Mouse (Mus musculus): Measurements from ENCODE around the gene Dhx57. TPM values are rescaled to one million over a fixed set of nuclear protein-coding genes. Genes with fewer than 3 reads are reported as not detected.
A peak's percentile ranks its signal among the peaks of the same experiment; 100 is the strongest.
"Not testable (repeated sequence)": the region's sequence is repeated elsewhere in the genome, so short reads cannot be mapped to it uniquely, and the experiment has no call there.

Dhx57 gene
- 1 to 10 TPM; 7.0 to 8.6 TPM for polyA plus RNA-seq (2017; shearing (Covaris generic))

- peak; percentile 93 for ATAC-seq
These were observed at the start of gene Dhx57, which contains the start of gene Morn2 for GRCm38 (mm10) chr17:80290074-80290657. Gene Dhx57, minus strand, starts transcription at chr17:80290476. Gene Morn2, plus strand, starts transcription at chr17:80290203.

- peak; percentile 66 for ATAC-seq
These were observed 42.1 kb upstream of the Dhx57 start for GRCm38 (mm10) chr17:80332386-80332785.

- no peak for ATAC-seq
These were observed 36.2 kb upstream of the Dhx57 start for GRCm38 (mm10) chr17:80326431-80326830.

- no peak for ATAC-seq
These were observed 35.2 kb upstream of the Dhx57 start for GRCm38 (mm10) chr17:80325456-80325855.

- no peak for ATAC-seq
These were observed 34.2 kb upstream of the Dhx57 start for GRCm38 (mm10) chr17:80324521-80324920.

GRCm38 (mm10) chr17:80323658-80324057 lies 33.4 kb upstream of the Dhx57 start:
- ATAC-seq: peak; percentile 97

- ATAC-seq: peak; percentile 29
These were observed 32.7 kb upstream of the Dhx57 start for GRCm38 (mm10) chr17:80323015-80323414.

- ATAC-seq: no peak
These were observed 32.0 kb upstream of the Dhx57 start for GRCm38 (mm10) chr17:80322228-80322627.

GRCm38 (mm10) chr17:80312405-80312804 lies 22.1 kb upstream of the Dhx57 start:
- no peak for ATAC-seq

GRCm38 (mm10) chr17:80311761-80312160 lies 21.5 kb upstream of the Dhx57 start:
- ATAC-seq: no peak

GRCm38 (mm10) chr17:80307251-80307650 lies 17.0 kb upstream of the Dhx57 start, which contains the start of gene Arhgef33:
Gene Arhgef33, plus strand, starts transcription at chr17:80307407.
- no peak for ATAC-seq

- ATAC-seq: no peak
These were observed 8.6 kb upstream of the Dhx57 start for GRCm38 (mm10) chr17:80298844-80299243.

GRCm38 (mm10) chr17:80295258-80295657 lies 5.0 kb upstream of the Dhx57 start:
- no peak for ATAC-seq

GRCm38 (mm10) chr17:80291148-80291547 lies 872 bp upstream of the Dhx57 start:
- no peak for ATAC-seq

GRCm38 (mm10) chr17:80289280-80290073 lies 799 bp downstream of the Dhx57 start:
- ATAC-seq: peak; percentile 56

GRCm38 (mm10) chr17:80288012-80288411 lies 2.3 kb downstream of the Dhx57 start:
- ATAC-seq: no peak

- ATAC-seq: no peak
These were observed 5.8 kb downstream of the Dhx57 start for GRCm38 (mm10) chr17:80284446-80284845.

- ATAC-seq: no peak
These were observed 10.8 kb downstream of the Dhx57 start for GRCm38 (mm10) chr17:80279340-80280070.

GRCm38 (mm10) chr17:80278255-80278654 lies 12.0 kb downstream of the Dhx57 start:
- ATAC-seq: no peak

GRCm38 (mm10) chr17:80270622-80271021 lies 19.7 kb downstream of the Dhx57 start:
- not testable (repeated sequence) for ATAC-seq

GRCm38 (mm10) chr17:80268151-80268550 lies 22.1 kb downstream of the Dhx57 start:
- ATAC-seq: no peak

- ATAC-seq: no peak
These were observed 23.2 kb downstream of the Dhx57 start for GRCm38 (mm10) chr17:80267065-80267464.

GRCm38 (mm10) chr17:80255208-80255607 lies 35.1 kb downstream of the Dhx57 start:
- ATAC-seq: no peak

All from activated CD4-positive, CD25-positive, alpha-beta regulatory T cell, adult 4 months (primary cell).